Mouse (Mus musculus) erythroblast, embryonic 14.5 days (primary cell): Measurements from ENCODE around the gene Tubg2.

Experiments used
- GATA1 ChIP-seq: IDR thresholded peaks from 2 replicates; pipeline ENCODE4 v1.6.1; 2012; ENCODE audit warnings: low read length, inconsistent platforms, mixed read lengths
- TAL1 ChIP-seq: IDR thresholded peaks from 3 replicates; pipeline ENCODE4 v1.6.1; 2012; ENCODE audit warnings: low read length, inconsistent platforms, mixed read lengths

GRCm38 (mm10) chr11:101162301-101162700, 6.6 kb downstream of the Tubg2 start:
- no peak for TF ChIP-seq TAL1
- no peak for TF ChIP-seq GATA1
